Mouse (Mus musculus): ENCODE data around the gene Als2cr12. TPM values are rescaled to one million over a fixed set of nuclear protein-coding genes. Genes with fewer than 3 reads are reported as not detected.
"Not testable (repeated sequence)": the region's sequence is repeated elsewhere in the genome, so short reads cannot be mapped to it uniquely, and the experiment has no call there.

The Als2cr12 gene
- total and polyA plus RNA-seq, 2 experiments from 2014 or later: 0.08 TPM; not detected in 1

GRCm38 (mm10) chr1:58713893-58714231 lies 18.1 kb upstream of the Als2cr12 start:
- Histone ChIP-seq H3K4me1 (ENCODE audit: insufficient read depth, low read length) (no peaks in the 10 kb centered on the region), H3K27me3 (ENCODE audit: insufficient read depth, low read length) (no peaks in the 10 kb centered on the region), H3K4me3 (ENCODE audit: low read length) (peak overlapping the region; percentile 60), H3K9me3 (ENCODE audit: low read length) (no peaks in the 10 kb centered on the region), H3K36me3 (ENCODE audit: insufficient read depth, low read length) (no peaks in the 10 kb centered on the region), H3K9ac (replicated peaks; ENCODE audit: low read length) (peak overlapping the region; percentile 70; the same call in 1 of the 2 replicates), H3K4me2 (ENCODE audit: low read depth, low read length) (peak overlapping the region; percentile 73), H3K27ac (peak overlapping the region; percentile 94)
- 45% methylated on average over 4 of the region's 4 CpGs for WGBS
- ATAC-seq (no peak), DNase-seq (ENCODE audit: low spot score) (peak; percentile 67)
- no peak for TF ChIP-seq CTCF (IDR thresholded peaks at IDR 0.05; ENCODE audit: low read depth)

GRCm38 (mm10) chr1:58713081-58713892 lies 17.5 kb upstream of the Als2cr12 start:
- H3K36me3 ChIP-seq (ENCODE audit: insufficient read depth, low read length): no peaks in the 10 kb centered on the region
- H3K27me3 ChIP-seq (ENCODE audit: insufficient read depth, low read length): no peaks in the 10 kb centered on the region
- H3K27ac ChIP-seq: peak overlapping the region; percentile 94
- TF ChIP-seq CTCF (IDR thresholded peaks at IDR 0.05; ENCODE audit: low read depth): peak; percentile 40
- H3K9ac ChIP-seq (replicated peaks; ENCODE audit: low read length): peak overlapping the region; percentile 70
- H3K4me1 ChIP-seq (ENCODE audit: insufficient read depth, low read length): no peaks in the 10 kb centered on the region
- H3K4me3 ChIP-seq (ENCODE audit: low read length): peak overlapping the region; percentile 60
- peak overlapping the region; percentile 73 for H3K4me2 ChIP-seq (ENCODE audit: low read depth, low read length)
- 7% methylated on average over 31 of the region's 31 CpGs for WGBS
- H3K9me3 ChIP-seq (ENCODE audit: low read length): no peaks in the 10 kb centered on the region
- ATAC-seq: peak; percentile 55
- peak; percentile 84 for DNase-seq (ENCODE audit: low spot score)

GRCm38 (mm10) chr1:58712076-58713061 lies 16.6 kb upstream of the Als2cr12 start:
- H3K4me2 ChIP-seq (ENCODE audit: low read depth, low read length): peak overlapping the region; percentile 73
- TF ChIP-seq CTCF (IDR thresholded peaks at IDR 0.05; ENCODE audit: low read depth): no peak
- no peaks in the 10 kb centered on the region for H3K4me1 ChIP-seq (ENCODE audit: insufficient read depth, low read length)
- H3K36me3 ChIP-seq (ENCODE audit: insufficient read depth, low read length): no peaks in the 10 kb centered on the region
- no peaks in the 10 kb centered on the region for H3K9me3 ChIP-seq (ENCODE audit: low read length)
- DNase-seq (ENCODE audit: low spot score) (peak; percentile 51), ATAC-seq (peak; percentile 84)
- H3K9ac ChIP-seq (replicated peaks; ENCODE audit: low read length): peak overlapping the region; percentile 70
- no peaks in the 10 kb centered on the region for H3K27me3 ChIP-seq (ENCODE audit: insufficient read depth, low read length)
- peak overlapping the region; percentile 96 for H3K27ac ChIP-seq
- 3% methylated on average over 17 of the region's 17 CpGs for WGBS
- peak overlapping the region; percentile 64 for H3K4me3 ChIP-seq (ENCODE audit: low read length)

- 2% methylated on average over 45 of the region's 45 CpGs for WGBS
- DNase-seq (ENCODE audit: low spot score) (peak; percentile 74), ATAC-seq (peak; percentile 62)
- Histone ChIP-seq H3K9ac (replicated peaks; ENCODE audit: low read length) (peak within 1 kb of the TSS; percentile 56), H3K4me3 (ENCODE audit: low read length) (peak within 1 kb of the TSS; percentile 64), H3K9me3 (ENCODE audit: low read length) (no peaks in the 10 kb centered on the region), H3K27ac (peak within 1 kb of the TSS; percentile 96), H3K27me3 (ENCODE audit: insufficient read depth, low read length) (no peaks in the 10 kb centered on the region), H3K4me2 (ENCODE audit: low read depth, low read length) (peak within 1 kb of the TSS; percentile 73), H3K4me1 (ENCODE audit: insufficient read depth, low read length) (no peaks in the 10 kb centered on the region), H3K36me3 (ENCODE audit: insufficient read depth, low read length) (no peaks in the 10 kb centered on the region)
- TF ChIP-seq CTCF (IDR thresholded peaks at IDR 0.05; ENCODE audit: low read depth): no peak
These were observed 15.7 kb upstream of the Als2cr12 start, which contains the start of gene Cflar for GRCm38 (mm10) chr1:58711365-58712016. Cflar (plus strand) TSS chr1:58711508.

GRCm38 (mm10) chr1:58710711-58711364 lies 15.0 kb upstream of the Als2cr12 start:
- H3K9ac ChIP-seq (replicated peaks; ENCODE audit: low read length): peak overlapping the region; percentile 56
- DNase-seq (ENCODE audit: low spot score) (no peak), ATAC-seq (no peak; the same call in 1 of the 2 replicates)
- no peaks in the 10 kb centered on the region for H3K36me3 ChIP-seq (ENCODE audit: insufficient read depth, low read length)
- peak overlapping the region; percentile 73 for H3K4me2 ChIP-seq (ENCODE audit: low read depth, low read length)
- H3K27me3 ChIP-seq (ENCODE audit: insufficient read depth, low read length): no peaks in the 10 kb centered on the region
- H3K4me3 ChIP-seq (ENCODE audit: low read length): peak overlapping the region; percentile 64
- peak overlapping the region; percentile 96 for H3K27ac ChIP-seq
- no peaks in the 10 kb centered on the region for H3K9me3 ChIP-seq (ENCODE audit: low read length)
- TF ChIP-seq CTCF (IDR thresholded peaks at IDR 0.05; ENCODE audit: low read depth): no peak
- 46% methylated on average over 10 of the region's 10 CpGs for WGBS
- H3K4me1 ChIP-seq (ENCODE audit: insufficient read depth, low read length): no peaks in the 10 kb centered on the region

GRCm38 (mm10) chr1:58710043-58710442 lies 14.3 kb upstream of the Als2cr12 start:
- 90% methylated on average over 1 of the region's 1 CpGs for WGBS
- not testable (repeated sequence) for H3K36me3 ChIP-seq (ENCODE audit: insufficient read depth, low read length); H3K9ac ChIP-seq (replicated peaks; ENCODE audit: low read length); DNase-seq (ENCODE audit: low spot score); H3K4me1 ChIP-seq (ENCODE audit: insufficient read depth, low read length); H3K27me3 ChIP-seq (ENCODE audit: insufficient read depth, low read length); H3K27ac ChIP-seq; H3K9me3 ChIP-seq (ENCODE audit: low read length); H3K4me3 ChIP-seq (ENCODE audit: low read length); H3K4me2 ChIP-seq (ENCODE audit: low read depth, low read length); ATAC-seq

GRCm38 (mm10) chr1:58700580-58701162 lies 4.9 kb upstream of the Als2cr12 start:
- DNase-seq (ENCODE audit: low spot score); H3K36me3 ChIP-seq (ENCODE audit: insufficient read depth, low read length); H3K9ac ChIP-seq (replicated peaks; ENCODE audit: low read length); ATAC-seq; H3K4me1 ChIP-seq (ENCODE audit: insufficient read depth, low read length); H3K9me3 ChIP-seq (ENCODE audit: low read length); H3K4me3 ChIP-seq (ENCODE audit: low read length); H3K27ac ChIP-seq; H3K27me3 ChIP-seq (ENCODE audit: insufficient read depth, low read length); H3K4me2 ChIP-seq (ENCODE audit: low read depth, low read length): not testable (repeated sequence)
- WGBS: 80% methylated on average over 4 of the region's 5 CpGs

Measured in hindbrain, postnatal 0 days (tissue).